Mouse (Mus musculus) forebrain, postnatal 0 days (tissue): ENCODE results near the gene Zfp462. TPM values are rescaled to one million over a fixed set of nuclear protein-coding genes. Genes with fewer than 3 reads are reported as not detected.
A peak's percentile ranks its signal among the peaks of the same experiment; 100 is the strongest.

Source experiments
- ATAC-seq: fragments of 200-750 bp; cut with Nextera tagmentation; 2 replicates; pipeline ENCODE4 v1.8.0; 2017; ENCODE audit warnings: mild to moderate bottlenecking, moderate library complexity
- DNase-seq: peaks from one replicate; pipeline ENCODE4 v3.0.0-alpha.2; 2015
- H3K27ac ChIP-seq: fragments of 300-500 bp; sonication (generic); 2 replicates; pipeline ENCODE4 v1.5.1; 2014; ENCODE audit warnings: low read depth, mild to moderate bottlenecking, antibody characterized with exemption, low read length, moderate library complexity, mixed read lengths
- H3K27me3 ChIP-seq: fragments of 300-500 bp; sonication (generic); 2 replicates; pipeline ENCODE4 v1.6.1; 2014; ENCODE audit warnings: mild to moderate bottlenecking, low read length, mixed read lengths; ENCODE audit not compliant: insufficient read depth
- H3K36me3 ChIP-seq: fragments of 300-500 bp; sonication (generic); 2 replicates; pipeline ENCODE4 v1.6.1; 2014; ENCODE audit warnings: mild to moderate bottlenecking, moderate library complexity; ENCODE audit not compliant: insufficient read depth
- H3K4me1 ChIP-seq: fragments of 300-500 bp; sonication (generic); 2 replicates; pipeline ENCODE4 v1.6.1; 2014; ENCODE audit warnings: antibody characterized with exemption; ENCODE audit not compliant: insufficient read depth
- H3K4me2 ChIP-seq: fragments of 300-500 bp; sonication (generic); 2 replicates; pipeline ENCODE4 v1.6.1; 2014; ENCODE audit warnings: low read depth, mild to moderate bottlenecking, moderate library complexity
- H3K4me3 ChIP-seq: fragments of 300-500 bp; sonication (generic); 2 replicates; pipeline ENCODE4 v1.5.1; 2014; ENCODE audit warnings: low read depth, low read length, mixed read lengths
- H3K9ac ChIP-seq: fragments of 300-500 bp; sonication (generic); 2 replicates; pipeline ENCODE4 v1.6.1; 2014; ENCODE audit warnings: mild to moderate bottlenecking
- H3K9me3 ChIP-seq: fragments of 300-500 bp; sonication (generic); 2 replicates; pipeline ENCODE4 v1.6.1; 2016; ENCODE audit warnings: low read length
- CTCF ChIP-seq: sonication (generic); IDR thresholded peaks from 2 replicates; pipeline ENCODE4 v1.5.1; 2016; ENCODE audit warnings: antibody characterized with exemption, control low read depth, low read depth
- WGBS: fragments of 180-500 bp; shearing (Covaris S2); extraction: QIAGEN DNeasy Blood & Tissue Kit; methylation state at CpG from one replicate; pipeline ENCODE4 v1.1.7; 2014; 5-methylcytosine and 5-hydroxymethylcytosine counted together
- polyA plus RNA-seq: library from polyadenylated mRNA; unstranded; fragments of >200 nt; fragmentation: Nextera tagmentation; extraction: Ambion mirVana; gene quantifications from 2 replicates; pipeline ENCODE4 v1.2.1, GENCODE M21; 2015
- total RNA-seq: library from RNA; depleted of rRNA; stranded (reverse); fragments of >200 nt; gene quantifications from 2 replicates; pipeline ENCODE4 v1.2.3, GENCODE M21; 2014

Gene Zfp462
- total and polyA plus RNA-seq, 2 experiments from 2014 or later = 6.2 to 48.4 TPM

GRCm38 (mm10) chr4:55057666-55058455, 113.0 kb downstream of the Zfp462 start:
- no peak overlapping the region for H3K9ac ChIP-seq
- H3K27ac ChIP-seq = peak overlapping the region; percentile 24; the same call in 1 of the 2 replicates
- no peak overlapping the region for H3K4me2 ChIP-seq
- DNase-seq = peak; percentile 21
- H3K4me1 ChIP-seq = no peaks in the 10 kb centered on the region; the same call in 1 of the 2 replicates
- WGBS = 65% methylated on average over 10 of the region's 10 CpGs
- peak; percentile 27 for ATAC-seq
- no peak for TF ChIP-seq CTCF
- no peaks in the 10 kb centered on the region for H3K27me3 ChIP-seq
- H3K4me3 ChIP-seq = no peak overlapping the region
- no peaks in the 10 kb centered on the region for H3K9me3 ChIP-seq
- peaks cover 26% of the 10 kb centered on the region for H3K36me3 ChIP-seq

GRCm38 (mm10) chr4:55058901-55059300, 114.1 kb downstream of the Zfp462 start:
- no peak overlapping the region for H3K27ac ChIP-seq
- H3K36me3 ChIP-seq = peaks cover 20% of the 10 kb centered on the region
- H3K4me3 ChIP-seq = no peak overlapping the region
- no peaks in the 10 kb centered on the region for H3K27me3 ChIP-seq
- peak; percentile 26 for DNase-seq
- H3K4me2 ChIP-seq = no peak overlapping the region
- no peaks in the 10 kb centered on the region; the same call in 1 of the 2 replicates for H3K4me1 ChIP-seq
- 62% methylated on average over 5 of the region's 5 CpGs for WGBS
- no peak for TF ChIP-seq CTCF
- H3K9ac ChIP-seq = no peak overlapping the region
- no peaks in the 10 kb centered on the region for H3K9me3 ChIP-seq
- ATAC-seq = peak; percentile 47

GRCm38 (mm10) chr4:55066341-55067170, 121.7 kb downstream of the Zfp462 start:
- ATAC-seq (no peak), DNase-seq (no peak)
- Histone ChIP-seq H3K9ac (no peak overlapping the region), H3K9me3 (no peaks in the 10 kb centered on the region), H3K4me3 (no peak overlapping the region), H3K4me1 (no peaks in the 10 kb centered on the region), H3K27me3 (no peaks in the 10 kb centered on the region), H3K4me2 (no peak overlapping the region), H3K36me3 (peaks cover 23% of the 10 kb centered on the region), H3K27ac (no peak overlapping the region)
- TF ChIP-seq CTCF = no peak
- 75% methylated on average over 17 of the region's 17 CpGs for WGBS

GRCm38 (mm10) chr4:55071535-55071934, 126.7 kb downstream of the Zfp462 start:
- Histone ChIP-seq H3K9ac (no peak overlapping the region), H3K4me3 (no peak overlapping the region), H3K4me1 (no peaks in the 10 kb centered on the region), H3K27ac (no peak overlapping the region; the same call in 1 of the 2 replicates), H3K27me3 (no peaks in the 10 kb centered on the region), H3K4me2 (no peak overlapping the region), H3K9me3 (no peaks in the 10 kb centered on the region), H3K36me3 (peaks cover 47% of the 10 kb centered on the region)
- ATAC-seq (peak; percentile 42), DNase-seq (no peak)
- WGBS = 53% methylated on average over 5 of the region's 5 CpGs
- TF ChIP-seq CTCF = no peak

- H3K9me3 ChIP-seq = no peaks in the 10 kb centered on the region
- H3K9ac ChIP-seq = no peak overlapping the region
- peak overlapping the region; percentile 60 for H3K27ac ChIP-seq
- peak; percentile 81 for ATAC-seq
- H3K36me3 ChIP-seq = peaks cover 48% of the 10 kb centered on the region
- peak; percentile 84 for DNase-seq
- H3K27me3 ChIP-seq = no peaks in the 10 kb centered on the region
- H3K4me2 ChIP-seq = no peak overlapping the region
- TF ChIP-seq CTCF = peak; percentile 35
- H3K4me1 ChIP-seq = peaks cover 13% of the 10 kb centered on the region
- no peak overlapping the region for H3K4me3 ChIP-seq
- 17% methylated on average over 11 of the region's 11 CpGs for WGBS
Observed at GRCm38 (mm10) chr4:55077133-55077889, 132.5 kb downstream of the Zfp462 start.

- H3K27me3 ChIP-seq = no peaks in the 10 kb centered on the region
- H3K36me3 ChIP-seq = peaks cover 43% of the 10 kb centered on the region
- peak overlapping the region; percentile 60 for H3K27ac ChIP-seq
- H3K4me1 ChIP-seq = peaks cover 13% of the 10 kb centered on the region
- H3K9me3 ChIP-seq = no peaks in the 10 kb centered on the region
- H3K4me2 ChIP-seq = no peak overlapping the region
- ATAC-seq (peak; percentile 34; the same call in 1 of the 2 replicates), DNase-seq (no peak)
- H3K4me3 ChIP-seq = no peak overlapping the region
- no peak for TF ChIP-seq CTCF
- WGBS = 44% methylated on average over 16 of the region's 16 CpGs
- H3K9ac ChIP-seq = no peak overlapping the region
Observed at GRCm38 (mm10) chr4:55077902-55078716, 133.3 kb downstream of the Zfp462 start.
